Mouse (Mus musculus) liver, embryonic 14.5 days (tissue): ENCODE measurements around the gene Mrpl49. TPM values are rescaled to one million over a fixed set of nuclear protein-coding genes. Genes with fewer than 3 reads are reported as not detected.

Source experiments
- ATAC-seq: fragments of 200-750 bp; cut with Nextera tagmentation; 2 replicates; pipeline ENCODE4 v1.8.0; 2017; ENCODE audit warnings: moderate number of reproducible peaks, mild to moderate bottlenecking, moderate library complexity; ENCODE audit not compliant: insufficient read depth
- DNase-seq, 3 experiments: peaks; one replicate each; pipeline ENCODE4 v3.0.0-alpha.2; 2012 to 2013; ENCODE audit warnings: low read depth in 3 of 3, low spot score in 3 of 3
- H3K27ac ChIP-seq: fragments of 300-500 bp; sonication (generic); 2 replicates; pipeline ENCODE4 v1.5.1; 2014; ENCODE audit warnings: moderate library complexity, mild to moderate bottlenecking, control low read depth, inconsistent platforms
- H3K27me3 ChIP-seq: fragments of 300-500 bp; sonication (generic); 2 replicates; pipeline ENCODE4 v1.6.1; 2014; ENCODE audit warnings: mild to moderate bottlenecking, low read length, moderate library complexity; ENCODE audit not compliant: control insufficient read depth, insufficient read depth
- H3K36me3 ChIP-seq: fragments of 300-500 bp; sonication (generic); replicated peaks from 2 replicates; pipeline ENCODE4 v1.6.1; 2014; ENCODE audit warnings: low read depth; ENCODE audit not compliant: control insufficient read depth, insufficient read depth
- H3K4me1 ChIP-seq, 2 experiments: fragments of 200-500 bp in 1 of 2; fragments of 300-500 bp in 1 of 2; sonication (generic) in 1 of 2; replicated peaks; 2 replicates each; pipeline ENCODE4 v1.6.1; 2012 to 2014; ENCODE audit warnings: antibody characterized with exemption in 1 of 2, inconsistent platforms in 1 of 2, low read length in 1 of 2; ENCODE audit not compliant: control insufficient read depth in 2 of 2, insufficient read depth in 2 of 2
- H3K4me2 ChIP-seq: fragments of 300-500 bp; sonication (generic); 2 replicates; pipeline ENCODE4 v1.6.1; 2014; ENCODE audit warnings: low read depth, mild to moderate bottlenecking, control low read depth, moderate library complexity
- H3K4me3 ChIP-seq, 2 experiments: fragments of 200-500 bp in 1 of 2; fragments of 300-500 bp in 1 of 2; sonication (generic) in 1 of 2; 2 replicates each; pipeline ENCODE4 v1.5.1; 2012 to 2014; ENCODE audit warnings: low read depth in 2 of 2, low read length in 2 of 2, mild to moderate bottlenecking in 2 of 2, control low read depth in 1 of 2, inconsistent platforms in 1 of 2, moderate library complexity in 1 of 2; ENCODE audit not compliant: insufficient read depth in 1 of 2
- H3K9ac ChIP-seq: fragments of 300-500 bp; sonication (generic); replicated peaks from 2 replicates; pipeline ENCODE4 v1.6.1; 2014; ENCODE audit warnings: mild to moderate bottlenecking, control low read depth, moderate library complexity
- H3K9me3 ChIP-seq: fragments of 300-500 bp; sonication (generic); 2 replicates; pipeline ENCODE4 v1.6.1; 2016; ENCODE audit warnings: low read length, mixed read lengths; ENCODE audit not compliant: control insufficient read depth
- CTCF ChIP-seq: IDR thresholded peaks from 2 replicates; pipeline ENCODE4 v1.5.1; 2016; ENCODE audit warnings: antibody characterized with exemption, low read depth, control low read depth
- EP300 ChIP-seq: IDR thresholded peaks from 2 replicates; pipeline ENCODE4 v1.6.1; 2016; ENCODE audit warnings: antibody characterized with exemption, low read depth
- WGBS: fragments of 180-500 bp; shearing (Covaris S2); extraction: QIAGEN DNeasy Blood & Tissue Kit; methylation state at CpG from one replicate; pipeline ENCODE4 v1.1.7; 2014; ENCODE audit not compliant: insufficient replicate concordance; 5-methylcytosine and 5-hydroxymethylcytosine counted together
- polyA plus RNA-seq, 2 experiments: library from polyadenylated mRNA; depleted of rRNA in 1 of 2; stranded (reverse) in 1 of 2; unstranded in 1 of 2; fragments of >200 nt; fragmentation: Nextera tagmentation in 1 of 2; extraction: Ambion mirVana in 1 of 2; gene quantifications; 2 replicates each; pipeline versions ENCODE4 v1.2.1 to v1.2.3; 2012 to 2014

Mrpl49 gene
- polyA plus RNA-seq, 2 experiments: 29.6 to 43.7 TPM

DNA sequence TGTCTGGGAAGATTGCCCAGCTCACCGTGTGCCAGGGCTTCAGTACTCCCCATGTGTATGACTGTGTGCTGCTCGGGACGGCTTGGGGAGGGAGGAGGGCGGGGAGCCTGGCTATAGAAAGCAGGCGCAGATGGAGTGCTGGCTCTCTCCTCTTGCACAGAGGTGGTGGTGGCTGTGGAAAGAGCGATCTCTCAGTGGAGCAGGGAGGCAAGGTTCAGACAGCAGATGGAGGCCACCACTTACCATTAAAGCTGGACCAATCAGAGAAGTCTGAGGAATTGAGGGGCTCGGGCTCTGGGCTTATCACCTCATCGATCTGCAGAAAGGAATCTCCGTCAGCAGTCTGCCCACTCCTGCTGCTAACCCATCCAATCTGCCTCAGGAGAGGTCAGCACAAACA lies 24.6 kb upstream of the Mrpl49 start, which contains the start of gene Gm28374:
Gene Gm28374 (minus strand): TSS at position 101 of the 400 bp plus-strand sequence.
- H3K9ac ChIP-seq: no peak within 1 kb of the TSS
- H3K27me3 ChIP-seq: no peaks in the 10 kb centered on the region
- 75% methylated on average over 9 of the region's 9 CpGs for WGBS
- no peak within 1 kb of the TSS for H3K4me3 ChIP-seq
- DNase-seq (no peak), ATAC-seq (no peak)
- no peaks in the 10 kb centered on the region for H3K9me3 ChIP-seq
- peaks cover 11% of the 10 kb centered on the region for H3K36me3 ChIP-seq
- peaks cover 9 to 10% of the 10 kb centered on the region in 2 experiments; a peak in 3 of 4 replicates for H3K4me1 ChIP-seq
- no peak within 1 kb of the TSS for H3K27ac ChIP-seq
- no peak within 1 kb of the TSS for H3K4me2 ChIP-seq
- no peak for TF ChIP-seq EP300
- no peak for TF ChIP-seq CTCF

DNA sequence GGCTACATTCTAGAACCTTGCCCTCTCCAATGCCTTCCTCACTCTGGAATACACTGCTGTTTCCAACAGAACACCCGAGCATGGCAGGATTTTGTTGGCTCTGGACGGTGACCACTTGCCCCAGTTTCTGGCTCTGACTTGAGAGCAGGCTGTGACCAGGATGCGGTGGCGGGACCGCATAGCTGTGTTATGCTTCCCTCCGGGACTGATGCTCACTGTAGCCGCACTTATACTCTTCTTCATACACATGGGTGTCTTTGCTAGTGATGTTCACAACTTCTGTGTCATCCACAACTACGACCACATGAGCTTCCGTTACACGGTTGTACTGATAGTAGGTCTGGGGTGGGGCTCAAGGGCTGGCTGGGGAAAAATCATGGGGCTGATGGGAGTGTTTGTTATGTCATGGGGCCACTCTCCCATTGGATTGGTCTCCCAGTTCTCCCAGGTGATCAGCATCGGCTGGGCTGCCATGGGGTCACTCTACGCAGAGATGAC lies 22.4 kb upstream of the Mrpl49 start, which contains the start of gene Tmem262:
Gene Tmem262 (plus strand): TSS at position 51 of the 498 bp plus-strand sequence.
- DNase-seq (no peak), ATAC-seq (no peak)
- H3K4me3 ChIP-seq: no peak within 1 kb of the TSS
- H3K9me3 ChIP-seq: no peaks in the 10 kb centered on the region
- no peak for TF ChIP-seq EP300
- TF ChIP-seq CTCF: no peak
- H3K27ac ChIP-seq: no peak within 1 kb of the TSS
- no peak within 1 kb of the TSS for H3K4me2 ChIP-seq
- no peak within 1 kb of the TSS for H3K9ac ChIP-seq
- peaks cover 4 to 13% of the 10 kb centered on the region in 2 experiments; a peak in 3 of 4 replicates for H3K4me1 ChIP-seq
- 70% methylated on average over 12 of the region's 12 CpGs for WGBS
- H3K36me3 ChIP-seq: no peaks in the 10 kb centered on the region; the same call in none of the 2 replicates
- no peaks in the 10 kb centered on the region for H3K27me3 ChIP-seq

DNA sequence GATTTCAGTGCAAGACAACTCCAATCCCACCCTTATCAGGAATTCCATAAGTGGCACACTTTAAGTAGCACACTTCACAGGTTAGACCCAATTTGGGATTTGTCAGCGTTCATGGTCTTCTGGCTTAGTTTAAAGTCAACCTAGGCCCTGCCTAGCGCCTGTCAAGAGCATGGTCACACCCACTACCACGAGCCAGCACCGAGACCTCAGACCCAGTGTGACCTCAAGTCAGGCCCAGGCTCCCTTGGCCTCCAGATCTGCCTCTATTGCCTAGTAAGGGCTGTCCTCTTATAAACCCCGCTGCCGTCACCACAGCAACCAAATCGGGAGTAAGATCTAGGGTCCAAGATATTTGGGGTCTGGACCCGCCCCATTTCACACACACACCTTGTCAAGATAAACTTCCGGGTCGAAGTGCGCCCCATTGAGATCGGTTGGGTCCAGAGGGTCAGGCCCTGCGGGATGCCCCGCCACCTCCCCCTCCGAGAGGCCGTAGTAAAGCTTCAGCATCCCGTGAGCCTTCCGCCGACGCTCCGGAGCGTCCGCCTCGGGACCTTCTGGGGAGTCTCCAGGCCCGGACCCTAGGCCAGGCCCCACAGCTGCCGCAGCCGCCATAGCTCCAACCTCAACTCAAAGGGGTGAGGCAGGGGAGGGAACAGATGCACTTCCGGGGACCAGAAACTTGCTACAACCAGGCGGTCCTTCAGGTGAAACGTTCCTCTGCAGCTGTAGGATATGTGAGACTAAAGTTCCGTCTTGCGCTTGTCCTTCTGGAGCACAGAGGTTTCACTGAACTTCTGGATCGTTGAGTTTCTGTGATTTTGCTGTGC lies 19.2 kb upstream of the Mrpl49 start, which contains the start of gene Vps51:
Gene Vps51 (minus strand): TSS at position 668 of the 830 bp plus-strand sequence.
- H3K9ac ChIP-seq: peak within 1 kb of the TSS; percentile 55
- no peaks in the 10 kb centered on the region for H3K27me3 ChIP-seq
- under 1% methylated on average over 33 of the region's 33 CpGs for WGBS
- peak; percentile 81 to 85 (median 85) for DNase-seq
- H3K9me3 ChIP-seq: no peaks in the 10 kb centered on the region
- peaks cover 0 to 8% of the 10 kb centered on the region in 2 experiments; a peak in 3 of 4 replicates for H3K4me1 ChIP-seq
- H3K4me3 ChIP-seq: peak within 1 kb of the TSS; percentile 73 to 75
- H3K27ac ChIP-seq: peak within 1 kb of the TSS; percentile 10
- TF ChIP-seq EP300 (no peak; the same call in 1 of the 2 replicates), CTCF (no peak)
- H3K36me3 ChIP-seq: no peaks in the 10 kb centered on the region; the same call in none of the 2 replicates
- H3K4me2 ChIP-seq: peak within 1 kb of the TSS; percentile 79
- ATAC-seq: peak; percentile 85

DNA sequence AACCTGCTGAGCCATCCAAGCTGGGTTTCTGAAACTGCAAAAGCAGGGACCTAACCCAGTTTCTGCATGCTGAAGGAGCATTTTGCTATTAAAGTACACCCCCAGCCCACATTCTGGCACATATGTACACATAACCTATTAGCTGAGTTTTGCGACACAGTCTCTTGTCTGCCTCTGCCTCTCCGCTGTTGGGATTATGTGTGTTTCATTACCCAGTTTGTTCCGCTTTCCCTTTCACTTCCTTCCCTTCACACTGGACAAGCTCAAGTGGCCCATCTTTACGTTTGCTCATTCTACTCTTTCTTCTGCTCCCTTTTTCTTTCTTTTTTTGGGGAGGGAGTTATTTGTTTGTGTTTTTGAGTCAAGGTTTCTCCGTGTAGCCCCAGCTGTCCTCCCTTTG lies 16.3 kb upstream of the Mrpl49 start:
- Histone ChIP-seq H3K4me1 (peaks cover 0 to 8% of the 10 kb centered on the region in 2 experiments; a peak in 3 of 4 replicates), H3K9me3 (no peaks in the 10 kb centered on the region), H3K27me3 (no peaks in the 10 kb centered on the region), H3K27ac (no peak overlapping the region), H3K4me2 (no peak overlapping the region), H3K36me3 (0 out of 2 replicates have a peak, but pooled peaks cover 2% of the 10 kb centered on the region), H3K9ac (no peak overlapping the region), H3K4me3 (no peak overlapping the region)
- DNase-seq (no peak), ATAC-seq (no peak)
- 78% methylated on average over 5 of the region's 5 CpGs for WGBS
- TF ChIP-seq CTCF: no peak
- no peak for TF ChIP-seq EP300

DNA sequence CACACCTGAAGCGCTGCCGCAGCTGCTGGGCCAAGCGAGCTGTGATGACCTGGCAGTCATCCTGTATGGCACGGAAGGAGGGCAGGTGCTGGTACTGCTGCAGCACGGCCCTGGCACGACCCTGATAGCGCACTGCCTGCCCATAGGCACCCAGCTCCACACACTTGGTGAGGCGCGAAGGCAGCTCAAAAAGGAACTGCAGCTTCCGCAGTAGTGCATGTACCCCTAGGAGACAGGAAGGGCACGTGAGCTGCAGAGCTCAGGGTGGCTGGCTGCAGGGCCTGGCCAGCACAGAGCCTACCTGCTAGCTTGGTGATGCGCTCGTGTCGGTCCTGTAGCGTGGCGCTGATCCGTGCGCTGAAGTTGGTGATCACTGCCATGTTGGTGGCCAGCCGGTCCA lies 13.7 kb upstream of the Mrpl49 start:
- H3K9ac ChIP-seq: no peak overlapping the region
- no peaks in the 10 kb centered on the region for H3K9me3 ChIP-seq
- no peak overlapping the region for H3K4me3 ChIP-seq
- no peaks in the 10 kb centered on the region for H3K27me3 ChIP-seq
- H3K4me1 ChIP-seq: peaks cover 5 to 11% of the 10 kb centered on the region in 2 experiments
- no peak for ATAC-seq
- H3K4me2 ChIP-seq: no peak overlapping the region
- WGBS: 90% methylated on average over 19 of the region's 19 CpGs
- no peak for DNase-seq
- H3K27ac ChIP-seq: no peak overlapping the region
- 0 out of 2 replicates have a peak, but pooled peaks cover 3% of the 10 kb centered on the region for H3K36me3 ChIP-seq
- no peak for TF ChIP-seq EP300
- TF ChIP-seq CTCF: no peak
